Mouse (Mus musculus) lung, adult 2 months (tissue): ENCODE results near the gene Igsf23.

Experiments
- CTCF ChIP-seq: fragments of 200-500 bp; IDR thresholded peaks from 2 replicates; pipeline ENCODE4 v1.5.1; 2011; ENCODE audit warnings: mild to moderate bottlenecking, low read length, control low read depth; ENCODE audit not compliant: insufficient read depth
- POLR2A ChIP-seq: fragments of 200-500 bp; IDR thresholded peaks from 2 replicates; pipeline ENCODE4 v1.6.1; 2011; ENCODE audit warnings: low read depth, mild to moderate bottlenecking, control low read depth, low read length, borderline replicate concordance; ENCODE audit errors: extremely low read depth

- no peak for TF ChIP-seq POLR2A
- no peak for TF ChIP-seq CTCF
Observed at GRCm38 (mm10) chr7:19970196-19970595, 19.6 kb upstream of the Igsf23 start.
